Comparison of ENCODE assay signal across 20 mouse cellular contexts in genomic region chr14:120989126-120989525, GRCm38 (mm10). TPM values are rescaled to one million over a fixed set of nuclear protein-coding genes. Genes with fewer than 3 reads are reported as not detected.
DNase-seq lines count a peak whose midpoint lies in the region; ATAC-seq lines count a peak whose summit lies in the region.
"Had no signal": no experiment of that assay in that cellular context is flagged by ENCODE, and none has a peak within 500 bp of the region (broad histone marks: within the 10 kb centered on the region; RNA-seq: fewer than 3 reads in every experiment).

No protein-coding gene starts in this region.

- WGBS in kidney, embryonic 16.5 days = 35% methylated on average over 6 of the region's 6 CpGs

- H3K9ac ChIP-seq in kidney, embryonic 16.5 days (replicated peaks; ENCODE audit: low read length) = no peak overlapping the region
- H3K9ac ChIP-seq: heart, embryonic 15.5 days; hindbrain, embryonic 13.5 days; midbrain, embryonic 15.5 days had no signal

- no peaks in the 10 kb centered on the region for H3K36me3 ChIP-seq in kidney, embryonic 16.5 days (ENCODE audit: insufficient read depth, low read length)
- H3K36me3 ChIP-seq: forebrain, embryonic 10.5 days; heart, embryonic 15.5 days; hindbrain, embryonic 13.5 days; midbrain, embryonic 15.5 days had no signal

- peak; percentile 60; the same call in 1 of the 2 replicates for ATAC-seq in kidney, embryonic 16.5 days (ENCODE audit: low FRiP score, low TSS enrichment)
- ATAC-seq: activated CD4-positive, CD25-positive, alpha-beta regulatory T cell, adult 4 months; midbrain, embryonic 15.5 days had no signal

- no peak overlapping the region for H3K4me3 ChIP-seq in kidney, embryonic 16.5 days (ENCODE audit: low read length)
- H3K4me3 ChIP-seq: forebrain, embryonic 10.5 days; heart, embryonic 15.5 days; hindbrain, embryonic 13.5 days; midbrain, embryonic 15.5 days; myocyte had no signal

- no peak overlapping the region for H3K27ac ChIP-seq in kidney, embryonic 16.5 days (ENCODE audit: low read length)
- H3K27ac ChIP-seq: forebrain, embryonic 10.5 days; heart, embryonic 15.5 days; hindbrain, embryonic 13.5 days; macrophage; midbrain, embryonic 15.5 days had no signal

- H3K4me2 ChIP-seq in kidney, embryonic 16.5 days (replicated peaks; ENCODE audit: low read depth, low read length) = no peak overlapping the region
- H3K4me2 ChIP-seq: heart, embryonic 15.5 days; hindbrain, embryonic 13.5 days; midbrain, embryonic 15.5 days had no signal

- H3K9me3 ChIP-seq in kidney, embryonic 16.5 days (ENCODE audit: low read length) = no peaks in the 10 kb centered on the region
- H3K9me3 ChIP-seq: forebrain, embryonic 10.5 days; heart, embryonic 15.5 days; midbrain, embryonic 15.5 days had no signal

- intact Hi-C loops in left cerebral cortex, postnatal 25 days (cut with DNase I) = loop anchor here (5.0 kb wide), 1 partner anchor 152 kb away; no protein-coding TSS in a partner anchor

- H3K4me1 ChIP-seq in kidney, embryonic 16.5 days (ENCODE audit: insufficient read depth, low read length) = peaks cover 4% of the 10 kb centered on the region; the same call in 1 of the 2 replicates
- H3K4me1 ChIP-seq: forebrain, embryonic 10.5 days; heart, embryonic 15.5 days; hindbrain, embryonic 13.5 days; midbrain, embryonic 15.5 days had no signal

- no peaks in the 10 kb centered on the region for H3K27me3 ChIP-seq in kidney, embryonic 16.5 days (ENCODE audit: insufficient read depth, low read length)
- H3K27me3 ChIP-seq: heart, embryonic 15.5 days; hindbrain, embryonic 13.5 days; midbrain, embryonic 15.5 days had no signal

- no peak for DNase-seq in kidney, adult 9 months
- DNase-seq in right cerebral cortex, postnatal 25 days = peak; percentile 54
- no peak for DNase-seq in right cerebral cortex, postnatal 14 days
- peak; percentile 42 to 91 for DNase-seq in left cerebral cortex, postnatal 25 days (ENCODE audit: low spot score in 2 of 2)
- DNase-seq in natural killer cell, adult 2 months (ENCODE audit: low spot score in 2 of 2) = no peak
- DNase-seq in lung, postnatal 14 days = no peak
- DNase-seq: adrenal gland, adult 8-10 months; cerebellum, adult 18-20 months; cerebellum, postnatal 14 days; heart, postnatal 36 days; kidney, adult 11 months; thymus, postnatal 25 days had no signal

RNA-seq across cellular contexts. Expression of gene Farp1, which starts 45.9 kb away (rescaled TPM):
- polyA plus RNA-seq in kidney, embryonic 16.5 days (2015; fragmentation: Nextera tagmentation; extraction: Ambion mirVana) = 31.3 and 31.9 TPM in 2 replicates
- 100 to 1,000 TPM; 126 to 130 TPM for total RNA-seq in left cerebral cortex, postnatal 25 days (2021)

Comparison
In these comparisons a context has a peak if more than half of its experiments do, and no peak if none do; other contexts are left out.
1. DNase-seq: peak in right cerebral cortex, postnatal 25 days (single experiment) and left cerebral cortex, postnatal 25 days (2 of 2); none in kidney, adult 9 months (single experiment), right cerebral cortex, postnatal 14 days (single experiment), natural killer cell, adult 2 months (0 of 2) and lung, postnatal 14 days (single experiment).